Mouse (Mus musculus): ENCODE measurements around the gene Pias1.

DNA sequence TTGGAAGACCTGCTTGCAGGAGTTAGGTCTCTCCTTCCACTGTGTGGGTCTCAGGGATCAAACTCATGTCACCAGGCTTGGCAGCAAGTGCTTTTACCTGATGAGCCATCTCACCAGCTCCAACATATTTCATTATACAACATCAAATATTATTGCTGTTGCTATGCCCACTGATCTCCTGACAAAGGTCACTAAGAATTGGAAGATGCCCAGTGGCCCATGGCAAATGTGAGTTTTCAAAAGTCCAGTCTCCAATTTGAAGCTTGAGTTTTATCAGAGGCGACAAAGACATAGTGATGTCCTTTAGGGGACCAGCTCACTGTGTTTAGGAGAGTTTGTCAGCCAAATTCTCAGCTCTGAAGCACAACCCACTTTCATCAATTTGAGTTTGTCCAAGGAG, 34.8 kb upstream of the Pias1 start:
- TF ChIP-seq POU5F1 (IDR thresholded peaks at IDR 0.05; ENCODE audit: borderline replicate concordance, low read length) (no peak), CTCF (conservative IDR thresholded peaks at IDR 0.05; ENCODE audit: low read length) (no peak)

Measured in E14TG2a.4 (cell line).